In genomic region chr2:112881805-112882204, GRCm38 (mm10) we compare ENCODE assay signal across 22 mouse cellular contexts.
DNase-seq lines count a peak whose midpoint lies in the region; ATAC-seq and TF ChIP-seq lines count a peak whose summit lies in the region.
"Had no signal": no experiment of that assay in that cellular context is flagged by ENCODE, and none has a peak within 500 bp of the region (broad histone marks: within the 10 kb centered on the region; RNA-seq: fewer than 3 reads in every experiment).

No protein-coding gene starts in this region.

- no peak for ATAC-seq in midbrain, postnatal 0 days (ENCODE audit: low FRiP score)
- no peak for ATAC-seq in midbrain, embryonic 16.5 days
- ATAC-seq in erythroid progenitor cell, adult 5-6 weeks (replicated peaks; ENCODE audit: low FRiP score, poor library complexity, severe bottlenecking), result no peak
- ATAC-seq: activated CD4-positive, CD25-positive, alpha-beta regulatory T cell, adult 4 months; forebrain, embryonic 15.5 days; inflammation-experienced regulatory T-cells, adult 6 months; intestine, postnatal 0 days; Patski had no signal

- H3K27me3 ChIP-seq in midbrain, postnatal 0 days (ENCODE audit: insufficient read depth, low read length), result no peaks in the 10 kb centered on the region
- H3K27me3 ChIP-seq in midbrain, embryonic 16.5 days (ENCODE audit: control insufficient read depth, insufficient read depth, low read depth, low read length), result no peaks in the 10 kb centered on the region
- no peaks in the 10 kb centered on the region for H3K27me3 ChIP-seq in cerebellum, adult 2 months (ENCODE audit: control insufficient read depth, insufficient read depth, low read length)
- H3K27me3 ChIP-seq: embryonic facial prominence, embryonic 15.5 days; forebrain, embryonic 15.5 days; heart, embryonic 15.5 days; Patski had no signal

- H3K36me3 ChIP-seq in midbrain, postnatal 0 days (ENCODE audit: insufficient read depth, low read length), result no peaks in the 10 kb centered on the region
- H3K36me3 ChIP-seq in midbrain, embryonic 16.5 days (ENCODE audit: control insufficient read depth, insufficient read depth, low read length), result no peaks in the 10 kb centered on the region
- H3K36me3 ChIP-seq: embryonic facial prominence, embryonic 15.5 days; forebrain, embryonic 15.5 days; heart, embryonic 15.5 days had no signal

- no peak overlapping the region for H3K4me2 ChIP-seq in midbrain, postnatal 0 days (ENCODE audit: low read depth, low read length, poor library complexity, severe bottlenecking)
- H3K4me2 ChIP-seq in midbrain, embryonic 16.5 days (ENCODE audit: low read length), result no peak overlapping the region
- H3K4me2 ChIP-seq: embryonic facial prominence, embryonic 15.5 days; forebrain, embryonic 15.5 days; heart, embryonic 11.5 days; heart, embryonic 15.5 days had no signal

- intact Hi-C loops in heart, postnatal 10 days (cut with DNase I), result no loop called here

- no peak overlapping the region for H3K4me3 ChIP-seq in midbrain, postnatal 0 days (ENCODE audit: low read depth, low read length)
- H3K4me3 ChIP-seq in midbrain, embryonic 16.5 days (ENCODE audit: low read depth, low read length), result no peak overlapping the region
- no peak overlapping the region for H3K4me3 ChIP-seq in cerebellum, adult 2 months (replicated peaks; ENCODE audit: insufficient read depth, low read depth, low read length)
- H3K4me3 ChIP-seq: embryonic facial prominence, embryonic 15.5 days; erythroblast, embryonic 14.5 days; forebrain, embryonic 15.5 days; heart, adult 2 months; heart, embryonic 15.5 days had no signal

- H3K9me3 ChIP-seq in midbrain, postnatal 0 days (ENCODE audit: low read length), result no peaks in the 10 kb centered on the region
- H3K9me3 ChIP-seq in midbrain, embryonic 16.5 days (replicated peaks; ENCODE audit: control insufficient read depth, low read length, poor library complexity, severe bottlenecking), result no peaks in the 10 kb centered on the region
- H3K9me3 ChIP-seq: embryonic facial prominence, embryonic 15.5 days; forebrain, embryonic 15.5 days; heart, embryonic 15.5 days had no signal

- H3K4me1 ChIP-seq in midbrain, postnatal 0 days (ENCODE audit: insufficient read depth, low read length), result no peaks in the 10 kb centered on the region
- no peaks in the 10 kb centered on the region for H3K4me1 ChIP-seq in midbrain, embryonic 16.5 days (ENCODE audit: control insufficient read depth, insufficient read depth, low read length)
- peaks cover 14% of the 10 kb centered on the region; the same call in 1 of the 2 replicates for H3K4me1 ChIP-seq in cerebellum, adult 2 months (ENCODE audit: control insufficient read depth, insufficient read depth, low read length)
- H3K4me1 ChIP-seq: embryonic facial prominence, embryonic 15.5 days; heart, embryonic 15.5 days had no signal

- TF ChIP-seq POLR2A in cerebellum, adult 2 months (IDR thresholded peaks at IDR 0.05; ENCODE audit: borderline replicate concordance, insufficient read depth, low read length), result no peak

- H3K27ac ChIP-seq in midbrain, postnatal 0 days (ENCODE audit: low read depth, low read length), result no peak overlapping the region
- no peak overlapping the region for H3K27ac ChIP-seq in midbrain, embryonic 16.5 days (ENCODE audit: low read length)
- peak overlapping the region; percentile 73; the same call in 1 of the 2 replicates for H3K27ac ChIP-seq in cerebellum, adult 2 months (ENCODE audit: insufficient read depth, low read length)
- H3K27ac ChIP-seq: embryonic facial prominence, embryonic 15.5 days; forebrain, embryonic 15.5 days; heart, adult 2 months; heart, embryonic 15.5 days had no signal

- 90% methylated on average over 2 of the region's 2 CpGs for WGBS in midbrain, postnatal 0 days
- WGBS in midbrain, embryonic 16.5 days, result 82% methylated on average over 2 of the region's 2 CpGs
- 34% methylated on average over 2 of the region's 2 CpGs for WGBS in cerebellum, adult 2 months

- peak; percentile 40 for DNase-seq in heart, adult 11 months
- no peak for DNase-seq in heart, postnatal 10 days
- peak; percentile 4 for DNase-seq in midbrain, postnatal 0 days (ENCODE audit: low spot score)
- DNase-seq in cerebellum, adult 2 months, result peak; percentile 34 to 86
- DNase-seq in cerebellum, postnatal 25 days, result peak; percentile 29 to 32
- DNase-seq in lung, adult 18-20 months, result no peak
- DNase-seq: adrenal gland, postnatal 14 days; embryo, embryonic 11 days; gastrocnemius, postnatal 36 days; heart, adult 2 months; kidney, adult 8-10 months had no signal

- no peak overlapping the region for H3K9ac ChIP-seq in midbrain, postnatal 0 days (replicated peaks; ENCODE audit: low read length, poor library complexity, severe bottlenecking)
- H3K9ac ChIP-seq in midbrain, embryonic 16.5 days (ENCODE audit: low read depth, low read length), result no peak overlapping the region
- H3K9ac ChIP-seq: embryonic facial prominence, embryonic 15.5 days; forebrain, embryonic 15.5 days; heart, embryonic 15.5 days had no signal

- TF ChIP-seq CTCF in midbrain, postnatal 0 days (IDR thresholded peaks at IDR 0.05), result no peak
- TF ChIP-seq CTCF in cerebellum, adult 2 months (IDR thresholded peaks at IDR 0.05; ENCODE audit: borderline replicate concordance, insufficient read depth, low read depth, low read length), result no peak

Comparison
In these comparisons a context has a peak if more than half of its experiments do, and no peak if none do; other contexts are left out.
1. DNase-seq: peak in heart, adult 11 months (single experiment), midbrain, postnatal 0 days (single experiment), cerebellum, adult 2 months (2 of 2) and cerebellum, postnatal 25 days (2 of 2); none in heart, postnatal 10 days (0 of 2) and lung, adult 18-20 months (0 of 2).